Mouse (Mus musculus) thymus, adult 2 months (tissue): Measurements from ENCODE around the gene Pfkfb2.

Experiments used
- CTCF ChIP-seq: fragments of 200-500 bp; IDR thresholded peaks from 2 replicates; pipeline ENCODE4 v1.5.1; 2012; ENCODE audit warnings: mild to moderate bottlenecking, control low read depth, low read length, moderate library complexity, borderline replicate concordance; ENCODE audit not compliant: control insufficient read depth, poor library complexity, insufficient read depth; ENCODE audit errors: extremely low read depth
- POLR2A ChIP-seq: fragments of 200-500 bp; IDR thresholded peaks from 2 replicates; pipeline ENCODE4 v1.6.1; 2012; ENCODE audit warnings: mild to moderate bottlenecking, low read length, control low read depth, moderate library complexity; ENCODE audit not compliant: control insufficient read depth, poor library complexity, insufficient read depth; ENCODE audit errors: extremely low read depth

DNA sequence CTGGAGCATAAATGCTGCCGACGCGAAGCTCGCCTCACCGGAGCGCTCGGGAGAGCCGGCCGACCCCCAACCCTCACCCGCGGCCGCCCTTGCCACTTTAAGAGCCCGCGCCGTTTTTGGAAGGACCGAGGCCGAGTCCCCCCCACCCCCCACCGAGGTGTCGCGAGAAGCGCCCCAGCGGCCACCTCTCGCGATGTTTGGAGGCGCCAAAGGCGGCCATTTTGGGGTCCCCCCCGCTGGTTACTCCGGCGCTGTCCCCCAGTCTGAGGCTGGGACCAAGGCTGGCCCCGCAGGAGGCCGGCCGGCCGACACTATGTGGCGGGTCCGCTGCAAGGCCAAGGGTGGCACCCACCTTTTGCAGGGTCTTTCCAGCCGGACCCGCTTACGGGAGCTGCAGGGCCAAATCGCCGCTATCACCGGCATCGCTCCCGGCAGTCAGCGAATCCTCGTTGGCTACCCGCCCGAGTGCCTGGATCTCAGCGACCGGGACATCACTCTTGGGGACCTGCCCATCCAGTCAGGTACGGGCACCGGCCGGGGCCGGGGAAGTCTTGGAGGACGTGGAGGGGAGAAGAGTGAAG is 11.7 kb downstream of the Pfkfb2 start, which contains the start of gene Yod1:
- TF ChIP-seq CTCF = no peak
- peak; percentile 61 for TF ChIP-seq POLR2A
